Mouse (Mus musculus) adrenal gland, postnatal 4 days (tissue): ENCODE data around the gene Ccser1. TPM values are rescaled to one million over a fixed set of nuclear protein-coding genes. Genes with fewer than 3 reads are reported as not detected.

Source experiments
- DNase-seq, 2 experiments: peaks; one replicate each; pipeline ENCODE4 v3.0.0; 2021 to 2022; ENCODE audit warnings: low spot score in 2 of 2, mixed read lengths in 2 of 2
- total RNA-seq, 2 experiments: library from RNA; stranded (reverse); gene quantifications; 2 replicates each; pipeline ENCODE4 v1.2.3; 2021

Ccser1 gene
- total RNA-seq, 2 experiments from 2014 or later: 6.9 to 14.3 TPM

DNA sequence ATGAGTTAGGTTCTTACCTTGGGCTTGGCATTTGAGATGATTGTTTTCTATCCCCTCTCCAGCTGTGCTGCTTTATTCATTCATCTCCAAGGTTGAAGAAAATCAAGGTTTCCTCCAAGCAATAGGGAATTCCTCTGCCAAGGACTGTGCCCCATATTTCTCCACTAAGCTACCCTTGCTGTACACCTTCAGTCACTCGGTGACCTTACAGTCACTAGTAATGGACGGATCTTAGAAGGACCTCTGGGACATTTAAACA lies 251.5 kb downstream of the Ccser1 start:
- no peak for DNase-seq

GRCm38 (mm10) chr6:61432167-61432566 lies 252.0 kb downstream of the Ccser1 start:
- DNase-seq: no peak

- DNase-seq: no peak
Observed at GRCm38 (mm10) chr6:61432703-61433102, 252.6 kb downstream of the Ccser1 start.

DNA sequence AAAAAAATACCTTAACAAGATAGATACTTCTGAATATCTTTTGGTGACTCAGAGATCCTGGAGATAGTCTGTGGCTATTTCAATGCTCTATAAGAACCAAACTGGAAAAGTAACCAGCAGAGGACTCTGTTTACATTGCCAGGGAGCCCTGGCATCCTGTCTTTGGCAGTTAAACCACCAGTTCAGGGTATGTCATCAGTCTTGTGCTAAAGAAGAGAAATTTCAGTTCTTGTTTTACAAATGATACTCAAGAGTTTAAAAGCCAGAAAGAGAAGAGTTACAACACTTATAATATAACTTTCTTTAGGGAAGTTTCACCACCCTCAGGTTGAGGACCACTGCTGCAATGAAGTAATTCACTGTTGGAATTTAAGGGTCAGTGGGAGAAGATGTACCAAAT lies 258.0 kb downstream of the Ccser1 start:
- no peak for DNase-seq

GRCm38 (mm10) chr6:61471371-61472152 lies 291.4 kb downstream of the Ccser1 start:
- no peak for DNase-seq

- DNase-seq: no peak
Observed at GRCm38 (mm10) chr6:61485336-61485735, 305.2 kb downstream of the Ccser1 start.

DNA sequence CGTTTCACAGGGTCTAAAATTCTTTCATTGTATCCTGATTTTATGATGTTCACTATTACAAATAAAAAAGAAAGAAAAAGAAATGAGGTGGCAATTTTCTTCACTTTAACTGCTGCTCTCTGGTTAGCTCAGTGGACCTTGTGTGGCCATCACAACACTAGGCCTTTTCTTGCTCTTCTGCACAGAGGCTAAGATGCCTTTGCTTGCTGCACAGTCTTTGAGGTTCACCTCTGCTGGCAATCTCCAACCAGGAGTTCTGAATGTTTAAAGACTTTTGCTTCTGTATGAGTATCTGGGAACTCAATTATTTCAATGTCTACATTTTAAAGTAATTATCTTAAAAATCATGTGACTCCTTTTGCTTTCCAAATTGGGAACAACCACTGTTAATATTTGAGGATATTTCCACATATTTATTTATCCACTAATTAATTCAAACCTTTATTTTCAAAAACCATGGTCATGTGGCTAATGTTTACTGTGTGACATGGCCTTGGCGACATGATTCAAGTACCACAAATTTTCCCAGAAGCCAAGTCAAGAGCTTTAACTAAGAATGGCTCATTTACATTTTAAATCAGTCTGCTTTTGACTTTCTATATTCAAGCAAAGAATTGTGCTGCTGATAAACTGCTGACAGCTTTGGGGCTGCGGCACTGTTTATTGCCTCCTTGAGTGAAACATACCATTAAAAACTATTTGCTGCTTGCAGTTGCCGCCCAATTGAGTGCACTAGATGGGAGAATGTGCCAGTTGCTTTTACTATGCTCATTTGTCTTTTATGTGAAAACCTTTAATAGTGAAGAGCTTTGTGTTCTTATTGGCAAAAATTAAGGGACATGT lies 312.1 kb downstream of the Ccser1 start:
- no peak for DNase-seq

- no peak for DNase-seq
Observed at GRCm38 (mm10) chr6:61493386-61493785, 313.3 kb downstream of the Ccser1 start.

DNA sequence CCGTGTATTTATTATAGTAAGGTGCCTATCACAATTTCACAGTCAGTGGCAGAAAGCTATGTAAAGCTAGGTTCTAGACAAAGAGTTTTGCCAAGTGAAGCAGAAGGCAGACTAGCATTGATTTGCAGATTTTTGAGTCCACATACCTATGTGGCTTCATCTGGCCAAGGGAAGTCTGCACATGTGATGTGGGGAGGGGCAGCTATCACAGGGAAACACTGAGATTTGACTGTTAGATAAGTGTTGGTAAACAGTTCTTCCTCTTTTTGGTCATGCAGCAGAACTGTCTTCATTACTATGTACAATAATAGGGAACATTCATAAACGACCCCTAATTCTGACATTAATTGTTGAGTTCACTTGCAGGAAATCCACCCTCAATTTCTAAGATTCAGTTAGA lies 335.2 kb downstream of the Ccser1 start:
- no peak for DNase-seq

DNA sequence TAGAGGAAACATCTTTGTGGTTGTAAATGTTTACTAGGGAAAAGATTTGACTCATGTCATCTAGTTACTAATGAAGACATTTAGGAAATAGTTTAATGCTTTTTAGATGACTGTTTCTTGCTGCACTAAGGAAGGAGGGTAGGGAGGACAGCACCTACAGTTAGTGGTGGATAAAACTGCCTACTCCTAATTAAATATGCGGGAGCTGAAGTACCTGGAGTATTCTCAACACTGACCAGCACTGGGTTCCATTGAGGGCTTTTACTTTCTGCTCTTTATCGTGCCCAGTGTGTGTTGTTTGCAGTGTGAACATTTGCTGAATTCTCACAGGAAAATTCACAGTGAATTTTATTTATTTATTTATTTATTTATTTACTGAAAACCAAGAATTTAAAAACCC lies 341.5 kb downstream of the Ccser1 start:
- no peak for DNase-seq

- DNase-seq: no peak
Observed at GRCm38 (mm10) chr6:61522108-61522507, 342.0 kb downstream of the Ccser1 start.

DNA sequence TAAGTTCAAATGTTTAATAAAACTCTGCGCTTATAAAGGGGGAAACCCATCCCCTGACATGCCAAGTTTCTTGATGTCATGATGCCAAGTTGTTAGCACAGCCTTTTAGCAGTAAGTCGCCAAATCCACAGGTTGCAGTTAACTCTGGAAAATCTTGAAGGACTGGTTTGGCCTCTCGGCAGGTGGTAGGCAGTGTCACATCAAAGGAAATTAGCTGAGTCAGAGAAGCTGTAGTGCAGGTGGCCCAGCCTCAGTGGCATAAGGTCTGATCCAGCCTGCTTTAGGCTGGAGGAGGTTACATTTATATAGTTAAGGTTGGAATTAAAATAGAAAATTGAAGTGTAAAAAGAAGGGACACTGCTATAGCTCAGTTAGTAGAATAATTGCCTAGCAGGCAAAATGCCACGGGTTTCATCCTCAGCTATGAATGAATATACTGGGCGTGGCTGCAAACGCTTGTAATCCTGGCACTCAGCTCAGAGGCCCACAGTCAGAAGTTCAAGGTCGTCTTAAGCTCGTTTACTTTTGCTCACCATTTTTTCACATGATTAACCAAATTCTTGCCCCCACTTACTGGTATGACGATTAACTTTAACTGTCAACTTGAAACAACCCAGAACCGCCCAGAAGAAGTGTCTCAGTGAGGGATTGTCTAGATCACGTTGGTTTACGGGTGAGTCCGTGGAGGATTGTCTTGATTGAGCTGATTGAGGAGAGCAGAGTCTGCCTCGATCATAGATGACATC lies 343.8 kb downstream of the Ccser1 start:
- DNase-seq: no peak

DNA sequence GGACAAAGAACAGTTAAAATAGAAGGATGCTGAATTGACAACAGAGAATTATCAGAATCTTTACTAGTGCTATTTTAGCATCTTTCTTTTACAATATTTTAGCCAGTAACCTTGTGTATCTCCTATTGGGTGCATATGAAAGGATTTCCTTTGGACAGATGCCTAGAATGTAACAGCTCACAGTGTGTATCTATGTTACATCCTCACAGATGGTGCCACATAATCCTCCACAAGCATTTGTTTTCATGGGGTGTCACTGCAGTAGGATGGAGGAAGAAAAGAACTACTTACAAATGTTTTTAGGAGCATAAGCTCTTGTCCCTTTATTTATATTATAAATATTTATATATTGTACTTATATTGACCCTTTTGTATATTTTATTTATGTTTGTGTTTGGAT lies 360.6 kb downstream of the Ccser1 start:
- no peak for DNase-seq

DNA sequence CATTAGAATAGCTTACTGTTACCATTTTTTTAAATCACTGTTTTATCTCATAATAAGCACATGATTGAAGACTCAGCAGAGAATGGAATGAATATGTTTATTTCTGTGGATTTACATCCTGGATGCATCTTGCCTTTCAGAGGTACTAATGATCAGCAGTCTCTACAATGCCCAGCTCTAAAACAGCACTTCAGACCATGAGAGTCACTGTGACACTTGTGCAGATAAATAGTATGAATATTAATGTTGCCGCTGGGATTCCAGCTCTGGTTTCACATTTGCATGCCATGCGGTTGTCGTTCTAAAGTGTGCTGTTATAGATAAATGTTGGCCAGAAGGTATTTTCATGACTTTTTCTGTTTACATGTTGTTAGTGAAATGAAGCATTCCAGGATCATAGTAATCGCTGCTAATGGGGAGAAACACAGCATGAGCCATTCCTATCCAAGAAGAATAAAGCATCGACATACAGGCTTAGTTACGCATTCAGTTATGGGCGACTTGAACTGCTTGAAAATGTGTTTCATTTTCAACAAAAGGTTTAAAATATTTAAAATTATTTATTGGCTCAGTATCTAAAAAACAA lies 363.4 kb downstream of the Ccser1 start:
- no peak for DNase-seq

DNA sequence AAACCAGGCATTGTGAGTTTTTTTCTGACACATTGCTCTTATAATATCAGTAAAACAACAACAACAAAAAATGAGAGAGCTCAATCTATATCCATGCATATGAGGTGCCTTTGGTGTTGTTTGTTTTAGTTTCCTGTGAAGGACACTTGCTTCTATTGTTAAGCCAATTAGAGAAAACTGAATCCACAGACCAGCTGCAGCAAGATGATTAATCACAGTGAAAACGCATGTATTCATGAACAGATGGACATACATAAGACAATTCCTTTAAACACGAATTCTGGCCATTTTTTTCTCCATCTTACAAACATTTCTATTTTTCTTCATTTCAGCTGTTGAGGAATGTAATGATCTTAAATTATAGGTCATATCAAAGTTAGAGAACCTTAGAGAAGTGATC lies 387.4 kb downstream of the Ccser1 start:
- DNase-seq: no peak

- DNase-seq: no peak
Observed at GRCm38 (mm10) chr6:61567967-61568366, 387.8 kb downstream of the Ccser1 start.

DNA sequence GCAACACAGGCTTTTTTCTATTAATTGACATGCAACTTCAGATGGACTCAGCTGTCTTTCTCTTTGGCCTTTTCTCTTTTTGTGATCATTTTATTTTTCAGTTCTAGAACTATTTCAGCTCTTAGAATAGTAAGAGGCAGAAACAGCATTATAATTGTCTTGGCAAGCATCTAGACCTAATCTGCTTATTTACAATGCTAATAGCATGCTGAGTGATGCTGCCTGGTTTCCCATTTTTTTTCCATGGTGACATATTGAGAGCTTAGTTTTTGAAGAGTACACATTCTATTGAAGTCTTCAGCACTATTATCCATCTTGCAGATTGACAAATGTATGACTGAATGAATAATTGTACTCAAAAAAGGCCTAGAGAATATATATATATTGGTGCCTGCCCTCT lies 401.6 kb downstream of the Ccser1 start:
- DNase-seq: no peak

GRCm38 (mm10) chr6:61588999-61589398 lies 408.9 kb downstream of the Ccser1 start:
- no peak for DNase-seq

GRCm38 (mm10) chr6:61601911-61602310 lies 421.8 kb downstream of the Ccser1 start:
- DNase-seq: no peak

DNA sequence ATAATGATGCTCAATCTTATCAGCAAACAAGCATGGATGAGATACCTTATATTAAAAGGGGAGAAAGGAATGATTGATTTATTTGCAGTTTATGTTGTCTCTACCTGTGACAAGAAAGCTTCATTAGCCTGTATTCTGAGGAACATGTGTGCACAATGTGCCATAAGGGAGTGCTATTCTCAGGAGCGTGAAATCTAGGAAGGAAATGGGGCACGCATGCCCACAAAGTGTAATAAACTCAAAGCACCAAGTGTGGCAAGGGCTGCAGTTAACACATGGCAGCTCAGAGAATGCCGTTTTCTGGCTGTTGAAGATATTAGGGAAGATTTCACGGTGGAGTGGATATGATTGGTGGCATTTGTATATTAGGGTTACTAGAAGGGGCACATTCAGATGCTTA lies 434.8 kb downstream of the Ccser1 start:
- no peak for DNase-seq

GRCm38 (mm10) chr6:61621707-61622106 lies 441.6 kb downstream of the Ccser1 start:
- no peak for DNase-seq

DNA sequence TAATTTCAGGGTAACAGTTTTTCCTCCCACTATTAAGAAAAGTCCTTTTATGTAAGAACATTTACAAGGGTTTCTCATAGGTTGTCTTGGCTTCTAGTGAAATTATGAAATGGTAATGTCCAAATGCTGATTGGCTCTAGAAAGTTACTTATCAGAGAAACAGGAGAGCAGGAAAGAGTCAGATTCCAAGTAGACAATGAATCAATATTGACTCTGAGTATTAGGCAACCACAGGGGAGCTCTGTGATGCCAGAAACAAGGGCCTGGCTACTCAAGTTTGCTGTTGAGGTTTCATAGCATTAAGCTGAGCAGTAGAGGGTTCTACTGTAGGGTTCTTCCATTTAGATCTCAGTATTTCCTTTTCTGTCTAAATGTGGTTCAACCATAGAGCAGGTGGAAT lies 481.3 kb downstream of the Ccser1 start:
- no peak for DNase-seq
